Mouse (Mus musculus) stomach, postnatal 0 days (tissue): ENCODE measurements around the gene Cd274.

Experiments
- CTCF ChIP-seq: IDR thresholded peaks from 2 replicates; pipeline ENCODE4 v1.5.1; 2016; ENCODE audit warnings: antibody characterized with exemption, low read depth, mild to moderate bottlenecking, moderate library complexity
- EP300 ChIP-seq: optimal IDR thresholded peaks from 2 replicates; pipeline ENCODE3; 2016; ENCODE audit warnings: antibody characterized with exemption

DNA sequence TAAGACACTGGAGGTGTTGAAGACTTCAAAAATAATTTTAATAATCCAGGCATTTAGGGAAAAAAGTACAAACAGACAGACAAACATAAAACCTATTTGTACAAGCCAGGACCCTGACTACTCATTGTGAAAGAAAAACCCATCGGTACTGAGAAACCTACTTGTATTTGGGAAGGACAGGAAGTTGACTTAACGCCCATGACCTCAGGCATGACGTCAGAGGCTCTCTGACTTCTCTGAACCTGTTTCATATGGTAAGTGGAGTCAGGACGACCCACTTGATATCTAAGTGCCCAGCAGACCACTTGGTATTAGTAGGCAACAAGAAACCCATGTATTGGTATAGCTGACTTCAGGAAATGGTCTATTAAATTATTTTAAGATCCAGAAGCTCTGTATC lies 24.0 kb downstream of the Cd274 start:
- no peak for TF ChIP-seq CTCF
- TF ChIP-seq EP300: no peak
